Mouse (Mus musculus): Measurements from ENCODE around the gene Arhgap44. TPM values are rescaled to one million over a fixed set of nuclear protein-coding genes. Genes with fewer than 3 reads are reported as not detected.

Gene Arhgap44
- polyA plus RNA-seq, 1 experiment from 2014 or later: 6.3 TPM

DNA sequence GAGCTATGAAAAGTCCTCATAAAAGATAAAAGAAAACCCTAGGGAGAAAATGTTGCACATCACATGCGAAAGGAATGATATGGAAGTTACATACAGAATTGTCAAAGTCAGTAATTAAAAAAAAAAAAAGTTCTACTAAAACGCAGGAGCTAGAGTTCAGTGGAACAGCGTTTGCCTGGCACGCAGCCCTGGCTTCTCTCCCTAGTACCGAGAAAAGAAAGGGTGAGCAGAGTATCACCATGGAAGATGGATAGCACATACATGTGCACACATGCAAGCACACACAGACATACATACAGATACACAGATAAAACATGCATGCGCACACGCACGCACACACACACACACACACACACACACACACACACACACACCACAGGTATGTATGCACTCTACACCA lies 82.0 kb downstream of the Arhgap44 start:
- no peaks in the 10 kb centered on the region for H3K4me1 ChIP-seq (replicated peaks; ENCODE audit: insufficient read depth, low read length)
- no peaks in the 10 kb centered on the region for H3K27me3 ChIP-seq (ENCODE audit: insufficient read depth, low read length)
- ATAC-seq (replicated peaks; ENCODE audit: low FRiP score, low read depth): no peak
- WGBS: 91% methylated on average over 8 of the region's 8 CpGs
- H3K9ac ChIP-seq (ENCODE audit: low read depth, low read length): no peak overlapping the region
- H3K27ac ChIP-seq: no peak overlapping the region
- H3K36me3 ChIP-seq (ENCODE audit: insufficient read depth, low read length): no peaks in the 10 kb centered on the region
- H3K4me3 ChIP-seq (replicated peaks; ENCODE audit: low read depth, low read length): no peak overlapping the region
- TF ChIP-seq CTCF (IDR thresholded peaks at IDR 0.05; ENCODE audit: low read depth): no peak
- DNase-seq (ENCODE audit: low spot score): no peak
- no peak overlapping the region for H3K4me2 ChIP-seq (ENCODE audit: low read length)
- H3K9me3 ChIP-seq (replicated peaks; ENCODE audit: low read length): no peaks in the 10 kb centered on the region

DNA sequence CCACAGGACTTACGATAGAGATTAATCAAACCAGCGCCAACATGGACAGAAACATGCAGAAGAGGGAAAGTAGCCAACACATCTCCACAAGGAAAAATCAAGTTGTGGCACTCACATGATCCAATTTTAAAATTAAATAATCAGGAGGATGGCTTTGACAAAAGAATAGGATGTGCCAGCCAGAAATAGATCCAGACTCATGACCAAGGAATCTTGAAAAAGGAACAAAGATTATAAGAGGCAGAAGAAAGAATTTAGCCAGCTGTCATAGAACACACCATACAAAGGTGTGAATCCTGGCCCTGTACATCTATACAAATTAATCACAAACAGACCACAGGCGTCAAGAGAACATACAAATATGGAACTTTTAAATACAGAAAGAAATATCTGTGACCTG lies 82.5 kb downstream of the Arhgap44 start:
- no peak overlapping the region for H3K9ac ChIP-seq (ENCODE audit: low read depth, low read length)
- no peaks in the 10 kb centered on the region for H3K9me3 ChIP-seq (replicated peaks; ENCODE audit: low read length)
- H3K27me3 ChIP-seq (ENCODE audit: insufficient read depth, low read length): no peaks in the 10 kb centered on the region
- H3K27ac ChIP-seq: no peak overlapping the region
- WGBS: 86% methylated on average over 3 of the region's 3 CpGs
- H3K4me3 ChIP-seq (replicated peaks; ENCODE audit: low read depth, low read length): no peak overlapping the region
- no peaks in the 10 kb centered on the region for H3K36me3 ChIP-seq (ENCODE audit: insufficient read depth, low read length)
- no peak overlapping the region for H3K4me2 ChIP-seq (ENCODE audit: low read length)
- H3K4me1 ChIP-seq (replicated peaks; ENCODE audit: insufficient read depth, low read length): no peaks in the 10 kb centered on the region
- TF ChIP-seq CTCF (IDR thresholded peaks at IDR 0.05; ENCODE audit: low read depth): no peak
- ATAC-seq (replicated peaks; ENCODE audit: low FRiP score, low read depth) (no peak), DNase-seq (ENCODE audit: low spot score) (no peak)

DNA sequence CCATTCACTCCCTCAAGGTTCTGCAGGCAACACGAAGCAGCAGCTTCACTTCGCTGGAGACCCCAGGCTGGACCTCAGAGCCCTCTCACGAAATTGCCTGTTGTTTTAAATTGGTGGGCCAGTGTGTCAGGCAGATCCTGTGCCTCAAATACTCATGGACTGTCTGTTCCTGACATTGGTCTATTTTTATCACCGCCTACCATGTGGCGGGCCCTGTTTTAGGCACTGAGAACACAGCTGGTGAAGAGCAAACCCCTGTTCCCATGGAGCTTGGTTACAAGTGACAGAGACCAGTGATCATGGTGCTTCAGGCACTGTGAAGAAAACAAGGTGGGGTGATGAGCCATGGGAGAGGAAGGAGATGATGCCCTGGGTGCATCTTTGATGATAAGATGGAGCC lies 93.2 kb downstream of the Arhgap44 start:
- Histone ChIP-seq H3K36me3 (ENCODE audit: insufficient read depth, low read length) (no peaks in the 10 kb centered on the region), H3K27me3 (ENCODE audit: insufficient read depth, low read length) (no peaks in the 10 kb centered on the region), H3K9me3 (replicated peaks; ENCODE audit: low read length) (no peaks in the 10 kb centered on the region), H3K4me1 (replicated peaks; ENCODE audit: insufficient read depth, low read length) (no peaks in the 10 kb centered on the region), H3K4me2 (ENCODE audit: low read length) (no peak overlapping the region), H3K4me3 (replicated peaks; ENCODE audit: low read depth, low read length) (no peak overlapping the region), H3K27ac (no peak overlapping the region), H3K9ac (ENCODE audit: low read depth, low read length) (no peak overlapping the region)
- no peak for ATAC-seq (replicated peaks; ENCODE audit: low FRiP score, low read depth)
- WGBS: 89% methylated on average over 5 of the region's 5 CpGs
- DNase-seq (ENCODE audit: low spot score): no peak
- no peak for TF ChIP-seq CTCF (IDR thresholded peaks at IDR 0.05; ENCODE audit: low read depth)

DNA sequence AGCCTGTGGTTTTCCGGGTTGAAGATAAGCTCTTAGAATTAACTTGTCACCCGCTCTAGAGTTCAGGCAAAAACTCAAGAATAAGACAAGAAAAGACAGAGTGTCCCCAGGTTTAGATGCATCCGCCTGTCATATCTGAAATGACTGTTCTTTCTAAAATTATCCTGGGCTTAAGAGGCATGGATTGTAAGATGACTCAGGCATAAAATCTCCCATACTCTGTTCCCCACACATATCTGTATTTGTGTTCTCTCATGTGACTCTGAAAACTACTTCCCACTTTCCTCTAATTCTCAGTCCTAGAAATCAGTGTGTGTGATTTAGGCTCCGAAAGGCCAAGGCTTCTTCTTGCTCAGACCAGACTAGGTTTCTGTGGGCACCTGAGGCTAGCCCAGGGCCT lies 93.7 kb downstream of the Arhgap44 start:
- WGBS: 97% methylated on average over 4 of the region's 4 CpGs
- no peak overlapping the region for H3K4me3 ChIP-seq (replicated peaks; ENCODE audit: low read depth, low read length)
- no peak for ATAC-seq (replicated peaks; ENCODE audit: low FRiP score, low read depth)

DNA sequence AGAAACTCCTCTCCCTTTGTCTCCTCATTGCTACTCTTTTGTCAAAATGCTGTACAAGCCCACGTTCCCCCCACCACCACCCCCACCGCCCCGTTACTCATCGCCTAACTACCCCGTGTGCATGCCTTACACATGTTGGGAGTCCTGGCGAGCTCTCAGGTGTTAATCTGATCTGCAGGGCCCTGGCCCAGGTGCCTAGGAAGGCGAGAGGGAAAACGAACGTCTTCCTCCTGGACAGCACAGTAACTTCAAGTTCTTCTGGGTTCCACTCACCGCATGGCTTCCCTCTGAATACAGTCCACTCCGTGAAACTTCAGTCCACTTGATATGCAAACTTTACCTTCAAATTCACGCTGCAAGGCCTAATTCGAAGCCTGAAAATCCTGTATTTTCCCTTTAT lies 97.6 kb downstream of the Arhgap44 start:
- ATAC-seq (replicated peaks; ENCODE audit: low FRiP score, low read depth) (no peak), DNase-seq (ENCODE audit: low spot score) (no peak)
- Histone ChIP-seq H3K27ac (no peak overlapping the region), H3K27me3 (ENCODE audit: insufficient read depth, low read length) (no peaks in the 10 kb centered on the region), H3K4me2 (ENCODE audit: low read length) (no peak overlapping the region), H3K9ac (ENCODE audit: low read depth, low read length) (no peak overlapping the region), H3K4me1 (replicated peaks; ENCODE audit: insufficient read depth, low read length) (no peaks in the 10 kb centered on the region), H3K36me3 (ENCODE audit: insufficient read depth, low read length) (no peaks in the 10 kb centered on the region), H3K9me3 (replicated peaks; ENCODE audit: low read length) (no peaks in the 10 kb centered on the region), H3K4me3 (replicated peaks; ENCODE audit: low read depth, low read length) (no peak overlapping the region)
- WGBS: 81% methylated on average over 13 of the region's 13 CpGs
- TF ChIP-seq CTCF (IDR thresholded peaks at IDR 0.05; ENCODE audit: low read depth): no peak

More for the DNA sequence above, 93.7 kb downstream of the Arhgap44 start:
- H3K9ac ChIP-seq (ENCODE audit: low read depth, low read length): no peak overlapping the region
- DNase-seq (ENCODE audit: low spot score): no peak
- no peak for TF ChIP-seq CTCF (IDR thresholded peaks at IDR 0.05; ENCODE audit: low read depth)
- no peak overlapping the region for H3K27ac ChIP-seq
- H3K36me3 ChIP-seq (ENCODE audit: insufficient read depth, low read length): no peaks in the 10 kb centered on the region
- no peaks in the 10 kb centered on the region for H3K9me3 ChIP-seq (replicated peaks; ENCODE audit: low read length)
- no peaks in the 10 kb centered on the region for H3K27me3 ChIP-seq (ENCODE audit: insufficient read depth, low read length)
- no peaks in the 10 kb centered on the region for H3K4me1 ChIP-seq (replicated peaks; ENCODE audit: insufficient read depth, low read length)
- H3K4me2 ChIP-seq (ENCODE audit: low read length): no peak overlapping the region

DNA sequence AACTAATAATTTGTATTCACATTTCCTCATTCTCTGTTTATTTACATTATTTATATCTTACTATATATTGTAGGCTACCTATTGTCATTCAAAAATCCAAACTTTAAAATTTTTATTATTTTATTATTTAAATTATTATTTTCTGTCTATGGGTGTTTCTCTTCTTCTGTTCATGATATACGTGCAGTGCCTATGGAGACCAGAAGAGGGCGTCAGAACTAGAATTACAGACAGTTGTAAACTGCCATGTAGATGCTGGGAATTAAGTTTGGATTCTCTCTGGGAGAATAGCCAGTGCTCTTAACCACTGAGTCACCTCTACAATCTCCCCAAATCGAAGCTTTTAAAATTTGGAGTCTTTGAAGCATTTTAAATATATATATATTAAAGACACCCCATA lies 101.3 kb downstream of the Arhgap44 start:
- no peaks in the 10 kb centered on the region for H3K27me3 ChIP-seq (ENCODE audit: insufficient read depth, low read length)
- ATAC-seq (replicated peaks; ENCODE audit: low FRiP score, low read depth) (no peak), DNase-seq (ENCODE audit: low spot score) (no peak)
- no peak overlapping the region for H3K4me3 ChIP-seq (replicated peaks; ENCODE audit: low read depth, low read length)
- no peak overlapping the region for H3K4me2 ChIP-seq (ENCODE audit: low read length)
- H3K36me3 ChIP-seq (ENCODE audit: insufficient read depth, low read length): no peaks in the 10 kb centered on the region
- WGBS: 58% methylated on average over 3 of the region's 3 CpGs
- no peak overlapping the region for H3K27ac ChIP-seq
- H3K9ac ChIP-seq (ENCODE audit: low read depth, low read length): no peak overlapping the region
- H3K9me3 ChIP-seq (replicated peaks; ENCODE audit: low read length): no peaks in the 10 kb centered on the region
- TF ChIP-seq CTCF (IDR thresholded peaks at IDR 0.05; ENCODE audit: low read depth): peak; percentile 41; the same call in 1 of the 2 replicates
- H3K4me1 ChIP-seq (replicated peaks; ENCODE audit: insufficient read depth, low read length): no peaks in the 10 kb centered on the region

DNA sequence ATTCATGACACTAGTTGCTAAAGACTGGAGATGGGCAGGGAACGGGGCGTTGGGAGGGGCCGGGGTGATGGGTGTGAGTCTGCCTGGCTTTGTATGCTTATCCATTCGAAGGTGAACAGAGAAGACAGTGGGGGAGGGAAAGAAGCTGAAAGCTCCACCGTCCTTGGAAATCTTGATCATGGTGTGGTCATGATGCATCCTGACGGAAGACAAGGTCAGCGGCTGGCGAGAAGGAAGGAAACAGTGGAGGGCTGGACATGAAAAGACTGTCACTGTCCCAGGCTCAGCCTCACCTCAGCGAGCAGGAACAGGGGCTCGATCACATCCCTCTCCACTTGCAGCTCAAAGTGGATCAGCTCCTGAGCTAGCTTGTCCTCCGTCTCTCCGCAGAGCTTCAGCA lies 103.2 kb downstream of the Arhgap44 start:
- Histone ChIP-seq H3K27me3 (ENCODE audit: insufficient read depth, low read length) (no peaks in the 10 kb centered on the region), H3K27ac (no peak overlapping the region), H3K4me3 (replicated peaks; ENCODE audit: low read depth, low read length) (no peak overlapping the region), H3K36me3 (ENCODE audit: insufficient read depth, low read length) (no peaks in the 10 kb centered on the region), H3K9me3 (replicated peaks; ENCODE audit: low read length) (no peaks in the 10 kb centered on the region), H3K9ac (ENCODE audit: low read depth, low read length) (no peak overlapping the region), H3K4me2 (ENCODE audit: low read length) (no peak overlapping the region), H3K4me1 (replicated peaks; ENCODE audit: insufficient read depth, low read length) (no peaks in the 10 kb centered on the region)
- TF ChIP-seq CTCF (IDR thresholded peaks at IDR 0.05; ENCODE audit: low read depth): no peak
- no peak for DNase-seq (ENCODE audit: low spot score)
- no peak for ATAC-seq (replicated peaks; ENCODE audit: low FRiP score, low read depth)
- 88% methylated on average over 12 of the region's 12 CpGs for WGBS

All from kidney, postnatal 0 days (tissue).